Mouse (Mus musculus) stomach, postnatal 0 days (tissue): Measurements from ENCODE around the gene Hacd2.

Experiments
- CTCF ChIP-seq: IDR thresholded peaks from 2 replicates; pipeline ENCODE4 v1.5.1; 2016; ENCODE audit warnings: antibody characterized with exemption, low read depth, mild to moderate bottlenecking, moderate library complexity
- EP300 ChIP-seq: optimal IDR thresholded peaks from 2 replicates; pipeline ENCODE3; 2016; ENCODE audit warnings: antibody characterized with exemption

DNA sequence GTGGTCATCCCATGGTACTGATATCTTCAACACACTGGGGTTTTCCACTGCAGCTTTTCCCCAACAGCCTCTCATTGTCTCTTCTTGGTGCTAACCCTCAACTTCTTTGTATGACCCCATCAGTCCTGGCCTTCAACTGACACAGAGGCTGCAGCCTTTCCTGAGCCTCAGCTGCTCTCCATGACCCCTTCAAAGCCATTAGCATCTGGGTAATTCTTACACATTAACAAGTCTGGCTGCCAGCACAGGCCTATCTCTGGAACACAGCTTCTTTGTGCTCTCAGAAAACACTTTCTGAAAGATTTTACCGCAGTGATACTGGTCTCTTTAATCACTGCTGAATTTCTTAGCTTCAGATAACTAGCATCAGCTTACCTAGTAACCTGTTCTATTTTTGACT, 17.9 kb downstream of the Hacd2 start:
- TF ChIP-seq CTCF (no peak), EP300 (no peak)
